Mouse (Mus musculus): ENCODE data around the gene Inhbb. TPM values are rescaled to one million over a fixed set of nuclear protein-coding genes. Genes with fewer than 3 reads are reported as not detected.

Gene Inhbb
- total RNA-seq, 4 experiments from 2014 or later, result 0.39 to 1.3 (median 0.67) TPM

DNA sequence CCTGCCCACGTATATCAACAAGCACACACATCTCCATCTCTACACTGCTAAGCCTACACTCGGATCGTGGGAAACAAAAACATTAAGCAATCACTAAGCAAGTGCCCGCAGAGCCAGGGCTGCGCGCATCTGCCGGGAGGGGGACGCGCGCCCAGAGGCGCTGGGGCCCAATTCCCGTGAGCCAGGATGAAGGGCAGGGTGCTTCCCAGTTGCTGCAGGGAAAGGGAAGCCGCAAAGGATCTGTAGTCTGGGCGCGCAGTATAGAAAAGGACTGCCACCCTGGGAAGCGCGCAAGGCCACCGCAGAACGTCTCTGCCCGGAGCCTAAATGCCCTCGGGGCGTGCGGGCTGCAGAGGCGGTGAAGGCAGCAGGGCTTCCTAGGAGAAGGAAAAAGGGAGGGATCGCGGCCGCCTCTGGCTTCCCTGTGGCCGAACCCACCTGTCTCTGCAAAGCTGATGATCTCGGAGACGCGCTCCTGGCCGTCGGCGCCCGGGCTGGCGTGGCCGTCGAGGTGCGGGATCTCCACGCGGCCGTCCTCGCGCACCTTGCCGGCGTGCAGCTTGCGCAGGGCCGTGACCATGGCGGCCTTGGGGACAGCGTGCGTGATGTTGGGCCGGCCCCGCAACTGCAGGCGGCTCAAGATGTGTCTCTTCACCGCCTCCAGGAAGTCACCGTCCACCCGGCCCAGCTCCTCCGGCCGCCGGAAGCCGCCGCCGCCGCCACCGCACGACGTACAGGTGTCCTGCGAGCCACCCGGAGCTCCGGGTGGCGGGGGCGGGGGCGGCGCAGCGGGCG, 1.7 kb downstream of the Inhbb start:
- no peak for DNase-seq (ENCODE audit: low spot score in 2 of 2)

GRCm38 (mm10) chr1:119419151-119420105, 2.6 kb downstream of the Inhbb start:
- DNase-seq (ENCODE audit: low spot score in 2 of 2), result no peak

GRCm38 (mm10) chr1:119417991-119418390, 4.1 kb downstream of the Inhbb start:
- no peak for DNase-seq (ENCODE audit: low spot score in 2 of 2)

DNA sequence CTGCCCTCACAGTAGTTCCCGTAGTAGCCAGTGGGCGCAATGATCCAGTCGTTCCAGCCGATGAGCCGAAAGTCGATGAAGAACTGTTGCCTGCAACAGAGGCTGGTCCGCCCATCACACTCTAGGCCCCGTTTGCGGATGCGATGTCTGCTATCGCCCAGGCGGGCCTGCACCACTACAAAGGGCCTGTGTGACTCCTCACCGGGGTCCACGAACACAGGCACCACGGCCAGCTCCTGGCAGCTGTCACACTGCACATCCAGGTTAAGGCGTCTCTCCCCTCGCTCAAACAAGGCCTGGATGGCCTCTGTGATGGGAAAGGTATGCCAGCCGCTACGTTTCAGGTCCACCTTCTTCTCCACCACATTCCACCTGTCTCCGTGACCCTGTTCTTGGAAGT, 4.5 kb downstream of the Inhbb start:
- no peak for DNase-seq (ENCODE audit: low spot score in 2 of 2)

GRCm38 (mm10) chr1:119416610-119417009, 5.4 kb downstream of the Inhbb start:
- DNase-seq (ENCODE audit: low spot score in 2 of 2), result no peak

GRCm38 (mm10) chr1:119416177-119416576, 5.9 kb downstream of the Inhbb start:
- DNase-seq (ENCODE audit: low spot score in 2 of 2), result no peak

DNA sequence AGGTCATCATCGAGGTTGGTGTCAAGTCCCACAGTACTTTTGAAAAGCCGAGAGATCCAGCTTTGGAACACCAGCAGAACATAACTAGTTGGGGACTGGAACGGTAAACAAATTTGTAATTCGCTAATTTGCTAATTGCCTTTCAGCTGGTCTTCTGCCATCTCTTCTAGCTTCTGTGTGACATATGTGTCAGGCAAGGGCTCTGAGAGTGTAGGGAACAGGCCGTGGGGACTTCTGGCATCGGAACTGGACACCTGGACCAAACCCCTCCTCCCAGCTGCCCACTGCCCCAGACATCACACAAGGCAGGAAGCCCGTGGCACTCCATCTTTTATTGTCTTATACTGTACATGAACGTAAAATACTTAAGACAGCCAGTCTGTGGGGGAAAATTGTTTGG, 6.9 kb downstream of the Inhbb start:
- DNase-seq (ENCODE audit: low spot score in 2 of 2), result no peak

DNA sequence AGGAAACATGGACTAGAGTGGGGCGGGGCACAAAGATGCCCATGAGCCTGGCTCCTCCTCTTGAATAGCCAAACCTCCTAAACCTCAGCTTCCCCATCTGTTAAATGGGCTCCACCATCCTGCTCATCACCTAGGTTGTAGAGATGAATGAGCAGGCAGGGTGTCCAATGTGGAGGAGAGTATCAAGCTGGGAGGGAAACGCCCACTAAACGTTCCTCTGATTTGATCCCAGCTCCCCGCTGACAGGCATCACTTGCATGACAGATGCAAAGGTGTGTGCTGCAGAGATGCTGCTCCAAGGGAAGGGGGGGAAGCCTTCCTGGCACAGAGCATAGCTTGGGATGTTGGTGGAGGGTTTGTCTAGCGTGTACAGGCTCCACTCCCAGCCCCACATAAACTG, 11.4 kb downstream of the Inhbb start:
- DNase-seq (ENCODE audit: low spot score in 2 of 2), result no peak

DNA sequence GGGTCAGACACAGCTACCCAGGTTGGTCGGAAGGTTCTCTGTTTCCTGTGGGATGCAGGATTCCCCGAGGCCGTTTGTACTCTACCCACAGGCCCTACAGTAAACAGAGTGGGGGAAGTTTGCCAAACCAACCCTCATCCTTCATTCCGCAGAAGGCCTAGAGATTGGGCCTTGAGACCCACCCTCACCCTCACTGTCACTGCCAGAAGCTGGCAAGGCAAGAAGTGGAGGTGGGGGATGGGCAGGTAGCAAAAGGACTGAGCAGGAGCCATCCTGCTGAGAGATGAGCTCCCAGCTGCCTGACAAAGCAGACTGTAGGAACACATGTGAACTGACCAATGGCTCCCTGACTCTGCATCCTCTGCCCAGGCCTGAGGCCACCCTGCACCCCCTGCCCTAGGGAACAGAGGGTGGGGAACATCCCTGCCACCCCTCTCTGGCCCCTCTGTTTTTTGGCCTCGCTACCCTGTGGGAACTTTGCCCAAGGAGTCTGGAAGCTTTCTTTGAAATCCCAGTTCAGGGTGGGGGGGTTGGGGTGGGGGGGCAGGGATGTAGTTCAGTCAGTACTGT, 12.4 kb downstream of the Inhbb start:
- DNase-seq (ENCODE audit: low spot score in 2 of 2), result no peak

- DNase-seq (ENCODE audit: low spot score in 2 of 2), result no peak
These were observed 12.9 kb downstream of the Inhbb start for GRCm38 (mm10) chr1:119409106-119409505.

- no peak for DNase-seq (ENCODE audit: low spot score in 2 of 2)
These were observed 14.2 kb downstream of the Inhbb start for GRCm38 (mm10) chr1:119407691-119408315.

DNA sequence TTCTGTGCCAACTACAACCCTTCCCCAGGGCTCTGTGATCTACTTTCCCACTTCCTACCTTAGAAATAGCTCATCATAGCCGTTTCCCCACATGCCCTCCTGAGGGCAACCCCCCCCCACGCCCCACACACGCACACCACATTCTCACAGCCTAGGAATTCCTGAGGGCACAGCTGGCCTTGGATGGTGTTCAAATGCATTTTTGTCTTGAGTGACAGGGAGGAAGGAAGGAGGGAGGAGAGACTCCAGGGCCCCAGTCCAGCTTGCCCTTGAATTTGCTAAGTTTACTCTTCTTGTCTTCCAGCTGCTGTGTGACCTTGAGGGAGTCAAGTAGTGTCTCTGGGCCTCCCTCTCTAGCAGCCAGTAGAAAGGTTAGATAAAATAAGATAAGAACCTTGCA, 17.2 kb downstream of the Inhbb start:
- no peak for DNase-seq (ENCODE audit: low spot score in 2 of 2)

- no peak for DNase-seq (ENCODE audit: low spot score in 2 of 2)
These were observed 17.7 kb downstream of the Inhbb start for GRCm38 (mm10) chr1:119404341-119404740.

GRCm38 (mm10) chr1:119401249-119401648, 20.8 kb downstream of the Inhbb start:
- DNase-seq (ENCODE audit: low spot score in 2 of 2), result no peak

DNA sequence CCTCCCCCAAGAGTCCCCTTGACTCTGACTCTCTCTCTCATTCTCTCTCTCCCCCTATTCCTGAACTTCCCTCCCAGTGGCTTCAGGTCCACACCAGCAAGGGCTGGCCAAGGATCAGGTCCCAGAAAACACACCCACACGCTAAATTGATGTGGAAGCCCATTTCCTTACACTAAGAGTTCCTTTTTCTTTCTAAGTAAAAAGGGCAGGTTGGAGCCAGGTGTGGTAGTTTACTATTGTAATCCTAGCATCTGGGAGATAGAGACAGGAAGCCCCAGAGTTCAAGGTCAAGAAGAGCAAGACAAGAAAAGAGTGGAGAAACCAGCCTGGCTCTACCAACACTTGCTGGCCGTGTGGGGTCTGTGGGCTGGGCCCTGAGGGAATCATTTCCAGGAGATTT, 23.4 kb downstream of the Inhbb start:
- DNase-seq (ENCODE audit: low spot score in 2 of 2), result no peak

- DNase-seq (ENCODE audit: low spot score in 2 of 2), result no peak
These were observed 24.2 kb downstream of the Inhbb start for GRCm38 (mm10) chr1:119397839-119398238.

GRCm38 (mm10) chr1:119391311-119391710, 30.7 kb downstream of the Inhbb start:
- no peak for DNase-seq (ENCODE audit: low spot score in 2 of 2)

DNA sequence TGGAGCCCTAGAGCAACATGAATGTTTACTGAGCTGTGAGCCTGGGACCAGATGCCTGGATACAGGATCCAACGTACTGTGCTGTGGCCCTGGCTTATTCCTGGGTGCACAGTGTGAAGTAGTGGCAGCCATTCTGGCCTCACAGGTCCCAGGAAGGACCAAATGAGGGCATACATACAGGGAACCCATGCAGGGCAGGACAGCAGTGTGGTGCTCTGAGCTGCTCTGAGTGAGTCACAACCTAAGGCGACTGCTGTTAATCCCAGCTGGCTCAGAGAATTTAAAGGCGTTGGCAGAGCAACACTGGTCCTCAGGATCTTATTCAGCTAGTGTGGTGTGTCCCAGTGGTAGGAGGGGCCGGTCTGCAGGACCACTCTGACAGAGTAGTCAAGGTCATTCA, 31.4 kb downstream of the Inhbb start:
- no peak for DNase-seq (ENCODE audit: low spot score in 2 of 2)

- DNase-seq (ENCODE audit: low spot score in 2 of 2), result no peak
These were observed 32.1 kb downstream of the Inhbb start for GRCm38 (mm10) chr1:119389771-119390500.

- no peak for DNase-seq (ENCODE audit: low spot score in 2 of 2)
These were observed 33.2 kb downstream of the Inhbb start for GRCm38 (mm10) chr1:119388664-119389396.

Data from gastrocnemius, adult 8-10 months (tissue).